Mouse (Mus musculus): ENCODE results near the gene Zfp536. TPM values are rescaled to one million over a fixed set of nuclear protein-coding genes. Genes with fewer than 3 reads are reported as not detected.

Zfp536 gene
- polyA plus RNA-seq, 1 experiment from 2014 or later: 7.2 TPM

DNA sequence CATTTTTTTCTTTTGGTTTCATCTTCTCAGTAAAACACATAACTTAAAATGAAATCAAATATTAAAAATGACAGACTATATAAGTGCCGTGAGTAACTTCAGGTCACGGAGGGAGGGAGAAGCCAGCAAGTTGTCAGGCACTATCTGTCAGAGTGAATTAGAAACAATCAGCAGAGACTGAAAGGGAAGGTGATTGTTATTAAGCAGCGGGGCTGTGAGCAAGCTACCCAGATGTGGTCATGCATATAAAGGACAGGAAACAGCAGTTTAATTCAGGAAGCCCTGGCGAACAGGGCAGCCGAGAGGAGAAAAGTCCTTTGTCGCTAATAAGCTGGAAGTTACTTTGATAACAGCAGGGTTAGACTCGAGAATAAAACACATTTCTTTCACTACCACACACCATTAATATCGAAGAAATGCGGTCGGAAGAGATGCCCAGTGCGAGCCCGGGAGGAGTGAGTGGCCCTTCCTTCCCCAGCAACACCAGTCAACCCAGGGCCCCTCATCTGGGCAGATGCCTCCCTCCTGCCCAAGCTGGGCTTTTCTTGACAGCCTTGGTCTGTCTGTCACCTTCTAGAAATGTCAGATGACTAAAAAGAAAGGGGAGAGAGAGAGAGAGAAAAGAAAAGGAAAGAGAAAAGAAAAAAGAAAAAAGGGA is 133.6 kb downstream of the Zfp536 start:
- H3K4me3 ChIP-seq (ENCODE audit: low read depth, low read length): no peak overlapping the region
- H3K36me3 ChIP-seq (ENCODE audit: control insufficient read depth, insufficient read depth, low read length): no peaks in the 10 kb centered on the region
- ATAC-seq (ENCODE audit: low read depth) (no peak), DNase-seq (ENCODE audit: low spot score) (peak; percentile 17)
- WGBS: 33% methylated on average over 12 of the region's 12 CpGs
- no peaks in the 10 kb centered on the region for H3K9me3 ChIP-seq (ENCODE audit: control insufficient read depth, low read length)
- no peaks in the 10 kb centered on the region; the same call in 1 of the 2 replicates for H3K4me1 ChIP-seq (ENCODE audit: control insufficient read depth, insufficient read depth, low read length)
- no peak overlapping the region for H3K4me2 ChIP-seq (ENCODE audit: low read depth, low read length)
- no peaks in the 10 kb centered on the region for H3K27me3 ChIP-seq (replicated peaks; ENCODE audit: control insufficient read depth, insufficient read depth, low read length)
- peak overlapping the region; percentile 30; the same call in 1 of the 2 replicates for H3K9ac ChIP-seq (ENCODE audit: low read depth, low read length)
- no peak overlapping the region for H3K27ac ChIP-seq (replicated peaks; ENCODE audit: low read depth, low read length)

DNA sequence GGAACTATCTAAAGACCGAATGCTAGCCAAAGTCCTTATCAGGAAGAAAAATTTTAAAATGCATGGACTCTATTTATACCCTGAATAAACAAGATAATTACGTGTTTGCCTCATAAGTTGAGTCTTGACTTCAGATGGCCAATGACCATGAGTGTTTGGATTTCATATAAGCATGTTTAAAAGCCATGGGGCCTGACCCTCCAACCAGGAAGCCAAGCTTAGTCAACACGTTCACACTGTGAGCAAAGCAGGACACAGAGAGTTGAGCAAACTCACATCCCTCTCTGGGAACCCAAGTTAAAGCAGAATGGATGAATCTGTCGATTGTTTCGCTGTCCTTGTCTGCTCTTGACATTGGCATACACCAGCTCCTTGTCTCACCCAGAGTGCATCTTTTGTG is 138.6 kb downstream of the Zfp536 start:
- DNase-seq (ENCODE audit: low spot score): no peak
- H3K4me3 ChIP-seq (ENCODE audit: low read depth, low read length): no peak overlapping the region
- H3K4me1 ChIP-seq (ENCODE audit: control insufficient read depth, insufficient read depth, low read length): no peaks in the 10 kb centered on the region; the same call in 1 of the 2 replicates
- no peak overlapping the region for H3K27ac ChIP-seq (replicated peaks; ENCODE audit: low read depth, low read length)
- no peak overlapping the region for H3K4me2 ChIP-seq (ENCODE audit: low read depth, low read length)
- H3K27me3 ChIP-seq (replicated peaks; ENCODE audit: control insufficient read depth, insufficient read depth, low read length): no peaks in the 10 kb centered on the region
- ATAC-seq (ENCODE audit: low read depth): no peak
- no peaks in the 10 kb centered on the region for H3K36me3 ChIP-seq (ENCODE audit: control insufficient read depth, insufficient read depth, low read length)
- H3K9ac ChIP-seq (ENCODE audit: low read depth, low read length): no peak overlapping the region
- no peaks in the 10 kb centered on the region for H3K9me3 ChIP-seq (ENCODE audit: control insufficient read depth, low read length)
- WGBS: 71% methylated on average over 5 of the region's 5 CpGs

DNA sequence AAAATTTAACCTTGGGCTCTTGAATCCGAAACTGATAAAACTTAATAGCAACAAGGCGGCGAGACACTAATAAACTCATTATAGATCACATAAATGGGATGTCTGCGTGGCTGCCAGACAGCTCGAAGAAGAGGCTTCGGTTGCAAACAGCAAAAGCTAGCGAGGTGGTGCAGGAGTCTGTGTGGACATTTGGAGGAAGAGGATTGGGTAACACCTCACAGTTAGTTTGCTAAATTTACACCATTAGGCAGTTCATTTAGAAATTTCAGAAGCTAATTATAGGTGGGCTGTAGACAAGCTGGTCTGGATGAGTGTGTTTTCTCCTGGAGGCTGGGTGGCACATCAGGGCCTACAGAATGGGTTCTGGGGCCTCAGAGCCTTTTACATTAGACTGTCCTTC is 143.0 kb downstream of the Zfp536 start:
- Histone ChIP-seq H3K4me1 (ENCODE audit: control insufficient read depth, insufficient read depth, low read length) (no peaks in the 10 kb centered on the region), H3K9me3 (ENCODE audit: control insufficient read depth, low read length) (no peaks in the 10 kb centered on the region), H3K4me3 (ENCODE audit: low read depth, low read length) (no peak overlapping the region), H3K36me3 (ENCODE audit: control insufficient read depth, insufficient read depth, low read length) (no peaks in the 10 kb centered on the region), H3K27ac (replicated peaks; ENCODE audit: low read depth, low read length) (no peak overlapping the region), H3K27me3 (replicated peaks; ENCODE audit: control insufficient read depth, insufficient read depth, low read length) (peaks cover 4% of the 10 kb centered on the region; the same call in 1 of the 2 replicates), H3K9ac (ENCODE audit: low read depth, low read length) (no peak overlapping the region), H3K4me2 (ENCODE audit: low read depth, low read length) (no peak overlapping the region)
- 88% methylated on average over 7 of the region's 7 CpGs for WGBS
- DNase-seq (ENCODE audit: low spot score) (no peak), ATAC-seq (ENCODE audit: low read depth) (no peak)

DNA sequence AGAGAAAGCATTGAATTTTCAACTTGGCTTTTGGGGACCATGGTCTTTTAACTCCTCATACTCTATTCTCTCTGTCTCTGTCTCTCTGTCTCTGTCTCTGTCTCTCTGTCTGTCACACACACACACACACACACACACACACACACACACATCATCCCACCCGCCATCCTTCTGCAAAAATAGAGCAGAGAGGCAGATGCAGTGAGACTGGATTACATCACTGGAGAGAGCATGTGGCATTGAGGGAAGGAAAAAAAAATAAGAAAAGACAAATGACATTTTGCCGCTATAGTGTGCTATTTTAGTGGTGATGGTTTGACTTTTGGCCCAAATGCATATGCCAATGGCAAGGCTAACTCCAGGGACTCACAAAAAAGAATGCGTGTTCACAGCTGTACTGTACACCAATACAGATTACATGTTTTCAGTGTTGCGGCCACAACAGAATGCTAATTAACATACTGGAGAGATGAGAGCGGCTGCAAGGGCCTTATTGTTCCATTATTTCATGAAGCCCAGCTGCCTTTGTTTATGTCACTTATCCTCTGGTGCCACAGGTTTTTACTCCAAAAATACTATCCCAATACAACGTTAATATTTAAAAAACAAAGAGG is 145.4 kb downstream of the Zfp536 start:
- DNase-seq (ENCODE audit: low spot score) (no peak), ATAC-seq (ENCODE audit: low read depth) (no peak)
- Histone ChIP-seq H3K4me2 (ENCODE audit: low read depth, low read length) (no peak overlapping the region), H3K27me3 (replicated peaks; ENCODE audit: control insufficient read depth, insufficient read depth, low read length) (peaks cover 8% of the 10 kb centered on the region; the same call in 1 of the 2 replicates), H3K4me1 (ENCODE audit: control insufficient read depth, insufficient read depth, low read length) (peaks cover 5% of the 10 kb centered on the region; the same call in 1 of the 2 replicates), H3K36me3 (ENCODE audit: control insufficient read depth, insufficient read depth, low read length) (no peaks in the 10 kb centered on the region), H3K27ac (replicated peaks; ENCODE audit: low read depth, low read length) (no peak overlapping the region), H3K9me3 (ENCODE audit: control insufficient read depth, low read length) (no peaks in the 10 kb centered on the region), H3K4me3 (ENCODE audit: low read depth, low read length) (no peak overlapping the region), H3K9ac (ENCODE audit: low read depth, low read length) (no peak overlapping the region)
- 69% methylated on average over 6 of the region's 6 CpGs for WGBS

DNA sequence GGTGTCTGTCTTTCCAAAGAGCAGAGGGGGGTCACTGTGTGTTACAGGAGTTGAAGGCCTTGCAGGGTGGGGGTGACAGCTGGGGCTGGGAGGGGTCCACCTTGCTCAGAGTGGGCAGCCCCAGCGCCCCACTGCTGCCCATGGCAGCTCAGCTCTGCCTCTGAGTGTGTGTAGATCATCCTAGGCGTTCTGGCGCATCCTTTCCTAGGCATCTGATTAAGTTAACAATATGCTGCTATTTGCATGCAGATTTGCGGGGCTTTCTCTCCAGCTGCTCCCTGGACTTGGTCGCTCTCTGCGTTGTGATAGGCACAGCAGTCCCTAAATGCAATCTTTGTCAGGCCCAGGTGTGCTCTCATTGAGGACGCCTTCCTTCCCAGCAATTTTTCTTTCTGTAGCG is 147.7 kb downstream of the Zfp536 start:
- Histone ChIP-seq H3K27ac (replicated peaks; ENCODE audit: low read depth, low read length) (no peak overlapping the region), H3K4me2 (ENCODE audit: low read depth, low read length) (no peak overlapping the region), H3K4me3 (ENCODE audit: low read depth, low read length) (no peak overlapping the region), H3K36me3 (ENCODE audit: control insufficient read depth, insufficient read depth, low read length) (no peaks in the 10 kb centered on the region), H3K9me3 (ENCODE audit: control insufficient read depth, low read length) (no peaks in the 10 kb centered on the region), H3K27me3 (replicated peaks; ENCODE audit: control insufficient read depth, insufficient read depth, low read length) (peaks cover 8% of the 10 kb centered on the region; the same call in 1 of the 2 replicates), H3K9ac (ENCODE audit: low read depth, low read length) (no peak overlapping the region), H3K4me1 (ENCODE audit: control insufficient read depth, insufficient read depth, low read length) (peaks cover 5% of the 10 kb centered on the region; the same call in 1 of the 2 replicates)
- DNase-seq (ENCODE audit: low spot score) (no peak), ATAC-seq (ENCODE audit: low read depth) (no peak)
- WGBS: 42% methylated on average over 8 of the region's 8 CpGs

DNA sequence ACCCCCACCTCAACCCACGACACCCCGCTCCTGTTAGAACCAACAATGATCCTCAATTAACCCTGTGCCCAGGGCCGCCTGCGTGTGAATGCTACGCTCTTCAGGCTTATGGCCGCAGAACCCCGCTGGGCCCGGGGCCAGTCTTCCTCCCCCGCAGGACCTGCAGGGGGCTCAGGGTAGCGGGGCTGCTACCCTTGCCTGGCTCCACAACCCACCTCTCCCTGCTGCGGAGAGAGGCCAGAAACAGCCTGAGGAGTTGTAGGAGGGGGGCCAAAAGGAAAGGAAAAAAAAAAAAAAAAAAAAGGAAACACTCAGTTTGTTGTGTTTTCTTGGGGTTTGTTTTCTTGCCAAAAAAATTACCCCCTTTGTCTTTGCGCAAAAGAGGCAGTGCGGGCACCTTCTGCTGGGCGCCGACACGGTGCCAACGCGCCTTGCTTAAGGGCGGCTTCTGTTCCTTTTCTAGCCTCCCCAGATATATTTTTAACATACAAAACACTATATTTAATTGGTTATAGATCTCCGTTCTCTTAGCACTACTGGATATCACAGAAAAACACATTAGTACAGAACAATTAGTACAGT is 148.6 kb downstream of the Zfp536 start:
- H3K4me1 ChIP-seq (ENCODE audit: control insufficient read depth, insufficient read depth, low read length): peaks cover 5% of the 10 kb centered on the region; the same call in 1 of the 2 replicates
- no peaks in the 10 kb centered on the region for H3K9me3 ChIP-seq (ENCODE audit: control insufficient read depth, low read length)
- H3K4me3 ChIP-seq (ENCODE audit: low read depth, low read length): peak overlapping the region; percentile 49
- H3K9ac ChIP-seq (ENCODE audit: low read depth, low read length): peak overlapping the region; percentile 63
- H3K36me3 ChIP-seq (ENCODE audit: control insufficient read depth, insufficient read depth, low read length): no peaks in the 10 kb centered on the region
- ATAC-seq (ENCODE audit: low read depth) (peak; percentile 56; the same call in 1 of the 2 replicates), DNase-seq (ENCODE audit: low spot score) (peak; percentile 40)
- 4% methylated on average over 20 of the region's 20 CpGs for WGBS
- H3K4me2 ChIP-seq (ENCODE audit: low read depth, low read length): peak overlapping the region; percentile 85
- H3K27me3 ChIP-seq (replicated peaks; ENCODE audit: control insufficient read depth, insufficient read depth, low read length): peaks cover 8% of the 10 kb centered on the region; the same call in 1 of the 2 replicates
- H3K27ac ChIP-seq (replicated peaks; ENCODE audit: low read depth, low read length): no peak overlapping the region

DNA sequence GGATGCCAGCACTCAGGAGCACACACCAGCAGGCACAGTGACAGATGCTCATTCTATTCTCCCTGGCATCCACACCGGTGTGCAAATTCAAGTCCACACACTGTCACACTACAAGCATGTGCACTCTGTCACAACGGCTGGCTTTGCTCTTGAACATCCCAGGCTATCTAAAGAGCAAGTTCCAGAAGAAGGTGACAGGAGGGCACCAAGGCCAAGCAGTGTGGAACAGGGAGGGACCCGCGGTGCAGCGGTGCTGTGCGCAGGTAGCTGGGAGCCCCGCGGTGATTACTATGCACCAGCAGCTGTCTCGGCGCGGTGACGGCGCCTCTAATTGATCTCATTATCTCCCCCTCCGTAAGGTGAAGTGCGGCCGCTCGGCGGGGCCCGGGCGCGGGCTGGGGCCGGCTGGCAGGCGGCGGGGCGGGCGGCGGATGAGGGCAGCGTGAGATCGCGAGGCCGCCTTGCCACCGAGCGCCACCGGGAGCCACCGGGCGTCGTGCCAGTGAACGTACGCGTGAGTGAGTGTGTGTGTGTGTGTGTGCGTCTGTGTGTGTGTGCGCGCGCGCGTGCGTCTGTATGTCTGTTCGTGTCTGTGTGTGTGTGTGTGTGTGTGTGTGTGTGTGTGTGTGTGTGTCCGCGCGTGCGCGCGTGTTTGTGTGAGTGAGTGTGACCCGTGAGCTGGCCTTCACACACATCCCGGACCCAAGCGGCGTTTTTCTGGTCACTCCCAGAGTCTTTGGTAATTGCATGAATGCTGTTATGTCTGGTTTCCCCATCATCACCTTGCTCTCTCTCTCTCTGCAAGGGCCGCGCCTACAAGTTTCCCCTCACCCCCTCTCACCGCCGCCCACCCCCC is 149.3 kb downstream of the Zfp536 start:
- Histone ChIP-seq H3K4me3 (ENCODE audit: low read depth, low read length) (peak overlapping the region; percentile 49), H3K27ac (replicated peaks; ENCODE audit: low read depth, low read length) (no peak overlapping the region), H3K27me3 (replicated peaks; ENCODE audit: control insufficient read depth, insufficient read depth, low read length) (peaks cover 8% of the 10 kb centered on the region; the same call in 1 of the 2 replicates), H3K4me1 (ENCODE audit: control insufficient read depth, insufficient read depth, low read length) (peaks cover 5% of the 10 kb centered on the region; the same call in 1 of the 2 replicates), H3K36me3 (ENCODE audit: control insufficient read depth, insufficient read depth, low read length) (no peaks in the 10 kb centered on the region), H3K9me3 (ENCODE audit: control insufficient read depth, low read length) (no peaks in the 10 kb centered on the region), H3K9ac (ENCODE audit: low read depth, low read length) (peak overlapping the region; percentile 63), H3K4me2 (ENCODE audit: low read depth, low read length) (peak overlapping the region; percentile 85)
- ATAC-seq (ENCODE audit: low read depth) (peak; percentile 69), DNase-seq (ENCODE audit: low spot score) (peak; percentile 76)
- 1% methylated on average over 40 of the region's 62 CpGs for WGBS

DNA sequence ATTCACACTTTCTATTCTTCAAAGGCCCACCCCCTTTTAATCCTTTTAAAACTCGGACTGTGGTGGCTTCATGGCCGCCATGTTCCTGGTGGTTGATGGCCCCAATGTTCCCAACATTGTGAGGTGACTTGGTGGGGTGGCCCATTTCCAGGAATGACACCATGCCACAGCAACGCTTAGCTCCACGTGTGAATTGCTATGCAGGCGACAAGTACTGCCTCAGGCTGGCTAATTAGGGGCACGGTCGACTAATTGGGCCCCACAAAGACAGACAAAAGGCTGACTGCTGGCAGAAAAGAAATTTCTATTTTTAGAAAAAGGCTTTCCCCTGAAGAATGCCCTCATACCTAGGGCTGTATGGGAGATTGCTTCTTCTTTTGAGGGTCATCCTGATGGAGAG is 154.2 kb downstream of the Zfp536 start:
- ATAC-seq (ENCODE audit: low read depth) (no peak), DNase-seq (ENCODE audit: low spot score) (no peak)
- no peak overlapping the region for H3K27ac ChIP-seq (replicated peaks; ENCODE audit: low read depth, low read length)
- no peak overlapping the region for H3K9ac ChIP-seq (ENCODE audit: low read depth, low read length)
- no peak overlapping the region for H3K4me3 ChIP-seq (ENCODE audit: low read depth, low read length)
- peaks cover 4% of the 10 kb centered on the region; the same call in 1 of the 2 replicates for H3K27me3 ChIP-seq (replicated peaks; ENCODE audit: control insufficient read depth, insufficient read depth, low read length)
- no peaks in the 10 kb centered on the region for H3K4me1 ChIP-seq (ENCODE audit: control insufficient read depth, insufficient read depth, low read length)
- WGBS: 66% methylated on average over 7 of the region's 7 CpGs
- no peak overlapping the region for H3K4me2 ChIP-seq (ENCODE audit: low read depth, low read length)
- H3K36me3 ChIP-seq (ENCODE audit: control insufficient read depth, insufficient read depth, low read length): no peaks in the 10 kb centered on the region
- no peaks in the 10 kb centered on the region for H3K9me3 ChIP-seq (ENCODE audit: control insufficient read depth, low read length)
